Mouse (Mus musculus) midbrain, embryonic 16.5 days (tissue): ENCODE data around the gene G6pc3. TPM values are rescaled to one million over a fixed set of nuclear protein-coding genes. Genes with fewer than 3 reads are reported as not detected.

Experiments
- ATAC-seq: fragments of 200-750 bp; cut with Nextera tagmentation; 2 replicates; pipeline ENCODE4 v1.8.0; 2017; ENCODE audit warnings: moderate TSS enrichment
- H3K27ac ChIP-seq: fragments of 300-500 bp; sonication (generic); 2 replicates; pipeline ENCODE4 v1.5.1; 2014; ENCODE audit warnings: mild to moderate bottlenecking, low read length, mixed read lengths
- H3K27me3 ChIP-seq: fragments of 300-500 bp; sonication (generic); 2 replicates; pipeline ENCODE4 v1.6.1; 2014; ENCODE audit warnings: low read depth, low read length, mixed read lengths; ENCODE audit not compliant: control insufficient read depth, insufficient read depth
- H3K36me3 ChIP-seq: fragments of 300-500 bp; sonication (generic); 2 replicates; pipeline ENCODE4 v1.6.1; 2014; ENCODE audit warnings: mild to moderate bottlenecking, low read length, moderate library complexity, mixed read lengths; ENCODE audit not compliant: control insufficient read depth, insufficient read depth
- H3K4me1 ChIP-seq: fragments of 300-500 bp; sonication (generic); 2 replicates; pipeline ENCODE4 v1.6.1; 2014; ENCODE audit warnings: mild to moderate bottlenecking, low read length, mixed read lengths; ENCODE audit not compliant: control insufficient read depth, insufficient read depth
- H3K4me2 ChIP-seq: fragments of 300-500 bp; sonication (generic); 2 replicates; pipeline ENCODE4 v1.6.1; 2014; ENCODE audit warnings: mild to moderate bottlenecking, low read length, mixed read lengths
- H3K4me3 ChIP-seq: fragments of 300-500 bp; sonication (generic); 2 replicates; pipeline ENCODE4 v1.5.1; 2014; ENCODE audit warnings: low read depth, mild to moderate bottlenecking, low read length, moderate library complexity, mixed read lengths
- H3K9ac ChIP-seq: fragments of 300-500 bp; sonication (generic); 2 replicates; pipeline ENCODE4 v1.6.1; 2014; ENCODE audit warnings: low read depth, low read length, mixed read lengths
- H3K9me3 ChIP-seq: fragments of 300-500 bp; sonication (generic); replicated peaks from 2 replicates; pipeline ENCODE4 v1.6.1; 2014; ENCODE audit warnings: mild to moderate bottlenecking, low read length, mixed read lengths; ENCODE audit not compliant: control insufficient read depth, poor library complexity, severe bottlenecking
- WGBS: fragments of 180-500 bp; shearing (Covaris S2); extraction: QIAGEN DNeasy Blood & Tissue Kit; methylation state at CpG from one replicate; pipeline ENCODE4 v1.1.7; 2014; 5-methylcytosine and 5-hydroxymethylcytosine counted together
- polyA plus RNA-seq: library from polyadenylated mRNA; unstranded; fragments of >200 nt; fragmentation: Nextera tagmentation; extraction: Ambion mirVana; gene quantifications from 2 replicates; pipeline ENCODE4 v1.2.1, GENCODE M21; 2015

G6pc3 gene
- polyA plus RNA-seq, 1 experiment from 2014 or later = 42.9 TPM

DNA sequence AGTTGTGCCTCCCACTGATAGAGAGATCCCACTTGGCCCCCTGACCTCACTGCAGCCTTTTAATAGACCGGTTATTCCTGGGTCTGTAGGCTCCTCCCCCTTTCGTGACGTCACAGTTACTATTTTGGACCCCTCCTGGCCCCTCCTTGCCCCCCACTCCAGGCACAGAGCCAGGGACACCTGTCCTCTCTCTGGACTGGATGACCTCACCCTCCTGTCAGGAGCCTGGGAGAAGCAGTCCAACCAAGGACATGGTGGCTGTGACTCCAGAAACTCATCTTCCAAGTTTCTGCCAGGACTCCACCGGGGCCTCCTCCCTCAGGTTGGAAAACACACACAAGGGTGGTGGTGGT, 30.6 kb downstream of the G6pc3 start:
- Histone ChIP-seq H3K9ac (no peak overlapping the region), H3K4me1 (peaks cover 45% of the 10 kb centered on the region), H3K4me3 (no peak overlapping the region), H3K4me2 (no peak overlapping the region), H3K27me3 (no peaks in the 10 kb centered on the region), H3K9me3 (no peaks in the 10 kb centered on the region), H3K36me3 (peaks cover 11% of the 10 kb centered on the region), H3K27ac (no peak overlapping the region)
- WGBS = 83% methylated on average over 4 of the region's 4 CpGs
- ATAC-seq = no peak

DNA sequence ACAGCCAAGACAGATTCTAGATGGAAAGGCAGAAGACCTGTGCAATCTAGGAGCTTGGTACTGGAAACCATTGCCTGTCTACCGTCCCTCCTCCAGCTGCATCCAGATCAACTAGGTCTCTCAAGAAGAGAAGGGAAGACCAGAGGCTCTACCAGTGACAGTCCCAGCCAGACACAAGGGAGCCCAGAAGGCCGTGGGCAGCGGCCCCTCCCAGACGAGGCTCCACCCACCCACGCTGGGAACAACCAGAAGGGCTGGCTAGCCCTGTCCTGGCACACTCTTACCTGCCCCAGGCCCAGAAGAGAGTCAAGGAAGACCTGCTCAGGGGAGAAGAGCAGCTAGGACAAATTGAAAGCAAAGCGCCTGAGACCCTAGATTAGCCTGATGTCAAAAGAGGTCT, 31.0 kb downstream of the G6pc3 start:
- no peaks in the 10 kb centered on the region for H3K27me3 ChIP-seq
- H3K9me3 ChIP-seq = no peaks in the 10 kb centered on the region
- H3K9ac ChIP-seq = no peak overlapping the region
- H3K4me1 ChIP-seq = peaks cover 48% of the 10 kb centered on the region
- WGBS = 68% methylated on average over 6 of the region's 6 CpGs
- no peak for ATAC-seq
- H3K36me3 ChIP-seq = peaks cover 11% of the 10 kb centered on the region
- H3K4me2 ChIP-seq = no peak overlapping the region
- no peak overlapping the region for H3K4me3 ChIP-seq
- no peak overlapping the region for H3K27ac ChIP-seq

GRCm38 (mm10) chr11:102221243-102221953, 32.0 kb downstream of the G6pc3 start:
- no peak overlapping the region for H3K4me2 ChIP-seq
- 91% methylated on average over 8 of the region's 8 CpGs for WGBS
- H3K4me1 ChIP-seq = peaks cover 48% of the 10 kb centered on the region
- peaks cover 11% of the 10 kb centered on the region for H3K36me3 ChIP-seq
- no peak overlapping the region for H3K4me3 ChIP-seq
- no peaks in the 10 kb centered on the region for H3K27me3 ChIP-seq
- H3K27ac ChIP-seq = no peak overlapping the region
- no peak overlapping the region for H3K9ac ChIP-seq
- ATAC-seq = no peak
- H3K9me3 ChIP-seq = no peaks in the 10 kb centered on the region

GRCm38 (mm10) chr11:102221954-102222351, 32.5 kb downstream of the G6pc3 start:
- H3K4me3 ChIP-seq = no peak overlapping the region
- ATAC-seq = no peak
- WGBS = 79% methylated on average over 8 of the region's 8 CpGs
- no peaks in the 10 kb centered on the region for H3K9me3 ChIP-seq
- peaks cover 48% of the 10 kb centered on the region for H3K4me1 ChIP-seq
- H3K4me2 ChIP-seq = no peak overlapping the region
- H3K36me3 ChIP-seq = peaks cover 11% of the 10 kb centered on the region
- no peak overlapping the region for H3K27ac ChIP-seq
- H3K9ac ChIP-seq = no peak overlapping the region
- no peaks in the 10 kb centered on the region for H3K27me3 ChIP-seq

DNA sequence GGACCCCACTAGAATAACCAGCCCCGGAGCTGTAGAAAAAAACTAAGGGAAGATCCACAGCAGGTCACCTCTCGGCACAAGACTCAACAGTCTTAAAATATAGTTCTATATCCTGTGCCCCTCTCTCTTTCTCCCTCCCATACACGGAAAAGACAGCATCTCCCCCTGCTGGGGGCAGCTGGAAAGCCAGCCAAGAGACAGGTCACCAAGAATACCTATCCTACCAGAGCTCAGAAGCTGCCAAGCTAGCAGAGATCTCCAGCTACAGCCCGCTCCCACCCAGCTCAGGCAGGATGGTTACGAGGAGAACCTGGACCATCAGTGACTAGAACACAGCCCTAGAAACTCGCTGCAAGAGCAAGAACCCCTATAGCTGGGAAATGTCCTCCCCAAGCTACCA, 33.7 kb downstream of the G6pc3 start:
- peaks cover 6% of the 10 kb centered on the region; the same call in 1 of the 2 replicates for H3K36me3 ChIP-seq
- no peak overlapping the region for H3K27ac ChIP-seq
- ATAC-seq = no peak
- no peak overlapping the region for H3K9ac ChIP-seq
- 49% methylated on average over 6 of the region's 6 CpGs for WGBS
- peaks cover 49% of the 10 kb centered on the region for H3K4me1 ChIP-seq
- H3K27me3 ChIP-seq = no peaks in the 10 kb centered on the region
- H3K4me3 ChIP-seq = no peak overlapping the region
- no peak overlapping the region for H3K4me2 ChIP-seq
- H3K9me3 ChIP-seq = no peaks in the 10 kb centered on the region

DNA sequence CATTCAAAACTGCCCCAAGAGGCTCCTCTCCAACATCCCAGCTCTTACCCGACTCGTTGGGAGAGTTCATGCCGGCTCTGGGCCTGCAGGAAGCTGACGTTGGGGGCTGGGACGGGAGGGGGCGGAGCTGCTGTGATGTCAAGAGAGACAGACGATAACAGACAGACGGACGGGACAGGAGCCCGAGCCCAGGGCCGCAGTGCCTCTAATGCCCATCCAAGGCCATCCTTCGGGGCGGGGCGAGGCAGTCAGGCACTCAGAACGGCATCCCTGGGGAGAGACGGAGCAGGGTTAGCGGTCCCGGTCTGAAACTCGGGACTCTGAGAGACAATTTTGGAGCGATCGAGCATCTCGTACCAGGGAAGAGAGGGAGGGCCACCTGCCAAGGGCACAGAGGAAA, 35.3 kb downstream of the G6pc3 start:
- Histone ChIP-seq H3K9me3 (no peaks in the 10 kb centered on the region), H3K4me3 (no peak overlapping the region)
- 7% methylated on average over 22 of the region's 22 CpGs for WGBS

GRCm38 (mm10) chr11:102225221-102225620, 35.8 kb downstream of the G6pc3 start:
- no peak overlapping the region for H3K4me3 ChIP-seq
- WGBS = 65% methylated on average over 5 of the region's 5 CpGs
- H3K36me3 ChIP-seq = peaks cover 6% of the 10 kb centered on the region; the same call in 1 of the 2 replicates
- H3K4me2 ChIP-seq = peak overlapping the region; percentile 36
- no peaks in the 10 kb centered on the region for H3K27me3 ChIP-seq
- no peak overlapping the region for H3K27ac ChIP-seq
- peaks cover 42% of the 10 kb centered on the region for H3K4me1 ChIP-seq
- H3K9me3 ChIP-seq = no peaks in the 10 kb centered on the region
- peak overlapping the region; percentile 23; the same call in 1 of the 2 replicates for H3K9ac ChIP-seq
- no peak for ATAC-seq

More for the DNA sequence above, 35.3 kb downstream of the G6pc3 start:
- no peak overlapping the region for H3K27ac ChIP-seq
- H3K36me3 ChIP-seq = peaks cover 6% of the 10 kb centered on the region; the same call in 1 of the 2 replicates
- H3K4me2 ChIP-seq = peak overlapping the region; percentile 36
- peak overlapping the region; percentile 23; the same call in 1 of the 2 replicates for H3K9ac ChIP-seq
- H3K4me1 ChIP-seq = peaks cover 42% of the 10 kb centered on the region
- ATAC-seq = no peak
- no peaks in the 10 kb centered on the region for H3K27me3 ChIP-seq

- H3K4me2 ChIP-seq = peak overlapping the region; percentile 25; the same call in 1 of the 2 replicates
- no peak overlapping the region for H3K4me3 ChIP-seq
- H3K27me3 ChIP-seq = no peaks in the 10 kb centered on the region
- no peaks in the 10 kb centered on the region for H3K9me3 ChIP-seq
- 54% methylated on average over 12 of the region's 12 CpGs for WGBS
- H3K36me3 ChIP-seq = peaks cover 6% of the 10 kb centered on the region; the same call in 1 of the 2 replicates
- H3K4me1 ChIP-seq = peaks cover 46% of the 10 kb centered on the region
- ATAC-seq = no peak
- peak overlapping the region; percentile 36 for H3K9ac ChIP-seq
- no peak overlapping the region for H3K27ac ChIP-seq
Observed at GRCm38 (mm10) chr11:102226067-102226978, 36.9 kb downstream of the G6pc3 start.
